Mouse (Mus musculus): ENCODE measurements around the gene Nradd.

DNA sequence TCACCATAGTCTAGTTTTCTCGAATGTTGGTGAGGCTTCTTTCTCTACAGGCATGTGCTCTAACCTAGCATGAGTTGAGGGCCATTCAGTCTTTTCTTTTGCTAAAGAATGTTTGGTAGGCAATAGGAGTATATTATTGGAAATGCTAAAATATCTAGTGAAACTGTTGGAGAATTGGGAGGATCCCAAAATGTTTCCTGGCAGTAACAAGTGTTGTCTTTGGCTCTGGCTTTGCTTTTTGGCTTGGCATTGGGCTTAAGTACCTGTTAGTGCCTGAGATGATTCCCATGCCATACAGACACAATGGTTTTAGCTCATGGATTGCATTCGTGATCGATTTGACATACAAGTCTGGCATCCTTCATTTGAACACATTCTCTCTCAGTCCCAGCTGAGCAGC lies 12.8 kb downstream of the Nradd start:
- TF ChIP-seq CTCF (IDR thresholded peaks at IDR 0.05; ENCODE audit: low read depth) (no peak), EP300 (IDR thresholded peaks at IDR 0.05; ENCODE audit: low read depth) (no peak)
